Mouse (Mus musculus) MEL (cell line): ENCODE results near the gene Kcnk3. TPM values are rescaled to one million over a fixed set of nuclear protein-coding genes. Genes with fewer than 3 reads are reported as not detected.

Experiments used
- DNase-seq: peaks from one replicate; pipeline ENCODE4 v3.0.0; 2011; ENCODE audit warnings: low read depth, low spot score
- H3K27ac ChIP-seq: 2 replicates; pipeline ENCODE4 v1.5.1; 2012; ENCODE audit warnings: low read depth, mild to moderate bottlenecking, control low read depth, low read length, moderate library complexity; ENCODE audit not compliant: control insufficient read depth
- H3K27me3 ChIP-seq, 2 experiments: fragments of 150-350 bp in 1 of 2; sonication (generic) in 1 of 2; 2 replicates each; pipeline ENCODE4 v1.6.1; 2012; ENCODE audit warnings: low read length in 2 of 2, mild to moderate bottlenecking in 2 of 2, improper control_type of control experiment in 1 of 2, moderate library complexity in 1 of 2; ENCODE audit not compliant: insufficient read depth in 2 of 2, control insufficient read depth in 1 of 2
- H3K36me3 ChIP-seq, 2 experiments: 2 replicates each; pipeline ENCODE4 v1.6.1; 2012 to 2014; ENCODE audit warnings: low read length in 2 of 2, improper control_type of control experiment in 1 of 2, inconsistent platforms in 1 of 2, mild to moderate bottlenecking in 1 of 2; ENCODE audit not compliant: insufficient read depth in 2 of 2, control insufficient read depth in 1 of 2
- H3K4me1 ChIP-seq, 2 experiments: fragments of 150-350 bp in 1 of 2; sonication (generic) in 1 of 2; 2 replicates each; pipeline ENCODE4 v1.6.1; 2012; ENCODE audit warnings: low read length in 2 of 2, improper control_type of control experiment in 1 of 2, mild to moderate bottlenecking in 1 of 2; ENCODE audit not compliant: insufficient read depth in 2 of 2, control insufficient read depth in 1 of 2
- H3K4me3 ChIP-seq, 2 experiments: fragments of 150-350 bp in 1 of 2; sonication (generic) in 1 of 2; 2 replicates each; pipeline ENCODE4 v1.5.1; 2012; ENCODE audit warnings: low read depth in 2 of 2, low read length in 2 of 2, mild to moderate bottlenecking in 2 of 2, moderate library complexity in 2 of 2, control low read depth in 1 of 2, improper control_type of control experiment in 1 of 2; ENCODE audit not compliant: control insufficient read depth in 1 of 2, insufficient read depth in 1 of 2
- H3K79me2 ChIP-seq: 2 replicates; pipeline ENCODE4 v1.6.1; 2012; ENCODE audit warnings: mild to moderate bottlenecking, low read length, moderate library complexity; ENCODE audit not compliant: control insufficient read depth, poor library complexity, insufficient read depth
- H3K9ac ChIP-seq: 2 replicates; pipeline ENCODE4 v1.6.1; 2012; ENCODE audit warnings: low read depth, mild to moderate bottlenecking, control low read depth, low read length, moderate library complexity; ENCODE audit not compliant: control insufficient read depth, poor library complexity, severe bottlenecking
- H3K9me3 ChIP-seq: fragments of 150-350 bp; sonication (generic); replicated peaks from 2 replicates; pipeline ENCODE4 v1.6.1; 2012; ENCODE audit warnings: mild to moderate bottlenecking, low read length, improper control_type of control experiment, moderate library complexity; ENCODE audit not compliant: insufficient read depth
- CHD1 ChIP-seq: IDR thresholded peaks from 2 replicates; pipeline ENCODE4 v1.6.1; 2012; ENCODE audit warnings: low read depth, mild to moderate bottlenecking, inconsistent platforms, low read length, improper control_type of control experiment
- CHD2 ChIP-seq: IDR thresholded peaks from 2 replicates; pipeline ENCODE4 v1.6.1; 2011; ENCODE audit warnings: low read length, improper control_type of control experiment
- ETS1 ChIP-seq: IDR thresholded peaks from 2 replicates; pipeline ENCODE4 v1.6.1; 2012; ENCODE audit warnings: low read depth, mild to moderate bottlenecking, inconsistent platforms, low read length, improper control_type of control experiment, moderate library complexity
- GABPA ChIP-seq: IDR thresholded peaks from 2 replicates; pipeline ENCODE4 v1.6.1; 2012; ENCODE audit warnings: low read depth, mild to moderate bottlenecking, inconsistent platforms, low read length, improper control_type of control experiment, moderate library complexity
- GATA1 ChIP-seq: IDR thresholded peaks from 2 replicates; pipeline ENCODE4 v1.6.1; 2011; ENCODE audit warnings: low read depth, low read length, improper control_type of control experiment
- MXI1 ChIP-seq: IDR thresholded peaks from 2 replicates; pipeline ENCODE4 v1.6.1; 2011; ENCODE audit warnings: mild to moderate bottlenecking, low read depth, low read length, improper control_type of control experiment
- MYB ChIP-seq: IDR thresholded peaks from 2 replicates; pipeline ENCODE4 v1.6.1; 2011; ENCODE audit warnings: mild to moderate bottlenecking, low read depth, low read length, improper control_type of control experiment
- MYC ChIP-seq: IDR thresholded peaks from 2 replicates; pipeline ENCODE4 v1.6.1; 2011; ENCODE audit warnings: low read depth, mild to moderate bottlenecking, low read length, improper control_type of control experiment, moderate library complexity
- NELFE ChIP-seq: IDR thresholded peaks from 2 replicates; pipeline ENCODE4 v1.6.1; 2011; ENCODE audit warnings: low read depth, low read length, improper control_type of control experiment
- POLR2AphosphoS5 ChIP-seq: IDR thresholded peaks from 2 replicates; pipeline ENCODE4 v1.6.1; 2012; ENCODE audit warnings: low read depth, borderline replicate concordance, mild to moderate bottlenecking, inconsistent platforms, low read length, moderate library complexity, mixed read lengths
- SIN3A ChIP-seq: IDR thresholded peaks from 2 replicates; pipeline ENCODE4 v1.6.1; 2012; ENCODE audit warnings: low read length, improper control_type of control experiment, inconsistent platforms
- TBP ChIP-seq: IDR thresholded peaks from 2 replicates; pipeline ENCODE4 v1.8.0; 2011; ENCODE audit warnings: low read depth, low read length, improper control_type of control experiment
- UBTF ChIP-seq: IDR thresholded peaks from 2 replicates; pipeline ENCODE4 v1.6.1; 2012; ENCODE audit warnings: low read depth, mild to moderate bottlenecking, inconsistent platforms, low read length, improper control_type of control experiment, moderate library complexity, borderline replicate concordance; ENCODE audit not compliant: insufficient read depth
- ZKSCAN1 ChIP-seq: IDR thresholded peaks from 2 replicates; pipeline ENCODE4 v1.6.1; 2012; ENCODE audit warnings: low read depth, mild to moderate bottlenecking, inconsistent platforms, low read length, improper control_type of control experiment, moderate library complexity
- ZMIZ1 ChIP-seq: IDR thresholded peaks from 2 replicates; pipeline ENCODE4 v1.6.1; 2012; ENCODE audit warnings: low read depth, mild to moderate bottlenecking, inconsistent platforms, low read length, improper control_type of control experiment, moderate library complexity
- polyA plus RNA-seq, 2 experiments: library from polyadenylated mRNA; stranded (reverse) in 1 of 2; unstranded in 1 of 2; fragments of >175 nt in 1 of 2; fragments of >200 nt in 1 of 2; gene quantifications; 2 replicates each; pipeline versions ENCODE4 v1.2.1 to v1.2.4; 2012; ENCODE audit warnings: low replicate concordance in 2 of 2, low read depth in 1 of 2; ENCODE audit not compliant: insufficient read length in 2 of 2, insufficient read depth in 1 of 2, missing spikeins in 1 of 2
- total RNA-seq: library from RNA; depleted of rRNA; stranded (reverse); fragments of 300-350 nt; gene quantifications from 2 replicates; pipeline ENCODE4 v1.2.3, GENCODE M21; 2012

Gene Kcnk3
- total and polyA plus RNA-seq, 3 experiments: not detected

DNA sequence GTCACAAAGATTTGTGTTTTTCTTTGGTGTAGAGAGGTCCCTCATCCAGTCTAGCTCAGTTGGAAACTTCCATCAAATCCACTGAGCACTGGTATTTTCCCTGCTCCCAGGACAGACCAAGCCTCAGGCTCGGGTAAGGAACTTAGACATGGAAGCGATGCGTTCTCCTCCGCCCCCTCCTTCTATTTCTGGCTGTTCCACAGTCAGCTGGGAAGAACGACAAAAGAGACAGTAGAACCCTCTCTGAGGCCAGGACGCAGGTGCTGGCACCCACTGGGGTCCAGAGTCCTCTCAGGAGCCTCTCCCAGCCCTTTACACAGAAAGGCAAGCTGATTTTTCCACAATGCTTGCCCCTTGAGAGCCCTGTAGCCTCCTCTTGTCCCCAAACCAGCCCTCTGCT lies 42.4 kb downstream of the Kcnk3 start:
- Histone ChIP-seq H3K9me3 (no peaks in the 10 kb centered on the region), H3K9ac (no peak overlapping the region), H3K27me3 (peaks cover 23 to 29% of the 10 kb centered on the region in 2 experiments), H3K4me1 (no peaks in the 10 kb centered on the region), H3K4me3 (no peak overlapping the region), H3K79me2 (no peaks in the 10 kb centered on the region), H3K27ac (no peak overlapping the region), H3K36me3 (no peaks in the 10 kb centered on the region)
- DNase-seq: no peak
- TF ChIP-seq MYC (no peak), GABPA (no peak), SIN3A (no peak), TBP (no peak), ZKSCAN1 (no peak), POLR2AphosphoS5 (no peak), GATA1 (no peak), ETS1 (no peak)

DNA sequence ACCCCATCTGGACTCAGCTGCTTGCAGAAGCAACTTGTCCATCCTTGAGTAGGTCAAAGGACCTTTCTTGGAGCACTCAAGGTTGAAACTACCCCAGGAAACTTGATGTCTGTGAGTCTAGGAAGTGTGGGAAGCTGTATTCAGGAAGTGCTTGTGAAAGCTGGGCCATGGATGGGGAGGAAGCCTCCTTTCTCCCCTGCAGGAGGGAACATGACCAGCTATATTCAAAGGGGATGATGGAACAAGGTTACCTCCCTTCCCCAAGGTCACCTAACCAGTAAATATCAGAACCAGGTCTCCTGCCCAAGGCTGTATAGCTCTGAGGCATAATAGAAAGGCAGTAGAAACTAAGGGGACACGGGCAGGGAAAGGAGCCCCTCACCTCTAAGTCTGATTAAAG lies 44.2 kb downstream of the Kcnk3 start:
- Histone ChIP-seq H3K4me3 (no peak overlapping the region), H3K27ac (no peak overlapping the region), H3K27me3 (peaks cover 23 to 29% of the 10 kb centered on the region in 2 experiments), H3K79me2 (no peaks in the 10 kb centered on the region), H3K9me3 (no peaks in the 10 kb centered on the region), H3K9ac (no peak overlapping the region), H3K4me1 (no peaks in the 10 kb centered on the region)
- no peak for DNase-seq
- no peak for TF ChIP-seq UBTF
- TF ChIP-seq MYB: no peak
- no peak for TF ChIP-seq CHD2
- TF ChIP-seq SIN3A: no peak
- TF ChIP-seq GABPA: no peak
- no peak for TF ChIP-seq CHD1
- TF ChIP-seq, all 39 proteins: peak for 0
- no peaks in the 10 kb centered on the region; a peak in 1 of 4 replicates for H3K36me3 ChIP-seq

DNA sequence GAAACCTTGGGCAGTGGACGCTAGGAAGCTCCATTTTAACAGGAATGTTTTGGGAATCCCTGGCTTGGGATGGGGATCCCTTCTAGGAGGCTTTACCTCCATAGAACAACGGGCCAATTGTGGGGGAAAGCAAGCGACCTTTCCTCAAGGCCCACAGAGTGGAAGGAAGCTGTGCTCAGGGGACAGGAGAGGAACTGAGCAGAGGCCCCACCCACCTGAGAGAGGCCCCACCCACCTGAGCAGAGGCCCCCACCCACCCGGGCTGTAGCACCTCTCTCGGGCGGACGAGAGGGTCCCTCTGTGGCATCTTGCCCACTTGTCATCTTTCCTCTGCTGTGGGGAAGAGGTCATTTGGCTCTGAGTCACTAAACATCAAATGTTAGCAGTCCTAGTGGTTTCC lies 49.0 kb downstream of the Kcnk3 start:
- peak; percentile 43 for DNase-seq
- Histone ChIP-seq H3K79me2 (no peaks in the 10 kb centered on the region), H3K4me3 (no peak overlapping the region), H3K27me3 (peaks cover 10 to 13% of the 10 kb centered on the region in 2 experiments), H3K36me3 (no peaks in the 10 kb centered on the region; a peak in 1 of 4 replicates), H3K4me1 (no peaks in the 10 kb centered on the region), H3K27ac (no peak overlapping the region), H3K9me3 (no peaks in the 10 kb centered on the region), H3K9ac (no peak overlapping the region)
- TF ChIP-seq NELFE (no peak), ZKSCAN1 (no peak), MXI1 (no peak), SIN3A (no peak), ZMIZ1 (no peak)
